Mouse (Mus musculus): ENCODE results near the gene Slc25a17.

DNA sequence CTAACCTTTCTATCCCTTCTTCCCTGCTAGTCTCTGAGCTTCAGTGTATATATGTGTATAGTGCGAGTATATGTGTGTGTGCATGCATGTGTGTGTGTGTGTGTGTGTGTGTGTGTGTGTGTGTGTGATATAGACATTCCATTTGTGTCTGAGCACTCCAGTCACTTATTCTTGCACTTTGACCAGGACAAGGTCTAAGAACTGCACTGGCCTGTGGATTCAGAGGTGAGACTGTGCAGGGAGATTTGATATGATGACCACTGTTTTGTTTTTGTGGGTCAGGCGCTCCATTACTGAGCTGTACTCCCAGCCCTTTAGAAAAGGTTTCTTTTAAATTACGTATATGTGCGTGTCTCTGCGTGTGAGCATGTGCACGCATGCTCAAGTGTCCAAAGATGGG, 54.1 kb downstream of the Slc25a17 start:
- TF ChIP-seq CTCF (IDR thresholded peaks at IDR 0.05; ENCODE audit: borderline replicate concordance, insufficient read depth, low read depth, low read length) (no peak), POLR2A (IDR thresholded peaks at IDR 0.05; ENCODE audit: borderline replicate concordance, insufficient read depth, low read length) (no peak)

Data from cerebellum, adult 2 months (tissue).